Mouse (Mus musculus) kidney, embryonic 16.5 days (tissue): ENCODE data around the gene Aoah. TPM values are rescaled to one million over a fixed set of nuclear protein-coding genes. Genes with fewer than 3 reads are reported as not detected.

Source experiments
- ATAC-seq: fragments of 200-750 bp; cut with Nextera tagmentation; 2 replicates; pipeline ENCODE4 v1.8.0; 2017; ENCODE audit warnings: moderate TSS enrichment; ENCODE audit not compliant: low FRiP score, low TSS enrichment
- H3K27ac ChIP-seq: fragments of 300-500 bp; sonication (generic); 2 replicates; pipeline ENCODE4 v1.5.1; 2014; ENCODE audit warnings: low read length
- H3K27me3 ChIP-seq: fragments of 300-500 bp; sonication (generic); 2 replicates; pipeline ENCODE4 v1.6.1; 2014; ENCODE audit warnings: low read length, control low read depth, mixed read lengths; ENCODE audit not compliant: insufficient read depth
- H3K36me3 ChIP-seq: fragments of 300-500 bp; sonication (generic); 2 replicates; pipeline ENCODE4 v1.6.1; 2014; ENCODE audit warnings: low read length, control low read depth, mixed read lengths; ENCODE audit not compliant: insufficient read depth
- H3K4me1 ChIP-seq: fragments of 300-500 bp; sonication (generic); 2 replicates; pipeline ENCODE4 v1.6.1; 2014; ENCODE audit warnings: low read length, control low read depth, mixed read lengths; ENCODE audit not compliant: insufficient read depth
- H3K4me2 ChIP-seq: fragments of 300-500 bp; sonication (generic); replicated peaks from 2 replicates; pipeline ENCODE4 v1.6.1; 2014; ENCODE audit warnings: low read depth, low read length
- H3K4me3 ChIP-seq: fragments of 300-500 bp; sonication (generic); 2 replicates; pipeline ENCODE4 v1.5.1; 2014; ENCODE audit warnings: mild to moderate bottlenecking, low read length
- H3K9ac ChIP-seq: fragments of 300-500 bp; sonication (generic); replicated peaks from 2 replicates; pipeline ENCODE4 v1.6.1; 2014; ENCODE audit warnings: low read length
- H3K9me3 ChIP-seq: fragments of 300-500 bp; sonication (generic); 2 replicates; pipeline ENCODE4 v1.6.1; 2016; ENCODE audit warnings: low read length, control low read depth
- WGBS: fragments of 180-500 bp; shearing (Covaris S2); extraction: QIAGEN DNeasy Blood & Tissue Kit; methylation state at CpG from one replicate; pipeline ENCODE4 v1.1.7; 2014; 5-methylcytosine and 5-hydroxymethylcytosine counted together
- polyA plus RNA-seq: library from polyadenylated mRNA; unstranded; fragments of >200 nt; fragmentation: Nextera tagmentation; extraction: Ambion mirVana; gene quantifications from 2 replicates; pipeline ENCODE4 v1.2.1, GENCODE M21; 2015

The Aoah gene
- polyA plus RNA-seq, 1 experiment from 2014 or later, result 3.0 TPM

GRCm38 (mm10) chr13:20800569-20800968 lies 6.7 kb downstream of the Aoah start:
- Histone ChIP-seq H3K36me3 (no peaks in the 10 kb centered on the region), H3K9me3 (no peaks in the 10 kb centered on the region), H3K9ac (no peak overlapping the region), H3K27ac (no peak overlapping the region), H3K4me2 (no peak overlapping the region), H3K4me3 (no peak overlapping the region), H3K27me3 (no peaks in the 10 kb centered on the region), H3K4me1 (0 out of 2 replicates have a peak, but pooled peaks cover 4% of the 10 kb centered on the region)
- ATAC-seq, result peak; percentile 80
- 48% methylated on average over 3 of the region's 3 CpGs for whole genome bisulfite sequencing

DNA sequence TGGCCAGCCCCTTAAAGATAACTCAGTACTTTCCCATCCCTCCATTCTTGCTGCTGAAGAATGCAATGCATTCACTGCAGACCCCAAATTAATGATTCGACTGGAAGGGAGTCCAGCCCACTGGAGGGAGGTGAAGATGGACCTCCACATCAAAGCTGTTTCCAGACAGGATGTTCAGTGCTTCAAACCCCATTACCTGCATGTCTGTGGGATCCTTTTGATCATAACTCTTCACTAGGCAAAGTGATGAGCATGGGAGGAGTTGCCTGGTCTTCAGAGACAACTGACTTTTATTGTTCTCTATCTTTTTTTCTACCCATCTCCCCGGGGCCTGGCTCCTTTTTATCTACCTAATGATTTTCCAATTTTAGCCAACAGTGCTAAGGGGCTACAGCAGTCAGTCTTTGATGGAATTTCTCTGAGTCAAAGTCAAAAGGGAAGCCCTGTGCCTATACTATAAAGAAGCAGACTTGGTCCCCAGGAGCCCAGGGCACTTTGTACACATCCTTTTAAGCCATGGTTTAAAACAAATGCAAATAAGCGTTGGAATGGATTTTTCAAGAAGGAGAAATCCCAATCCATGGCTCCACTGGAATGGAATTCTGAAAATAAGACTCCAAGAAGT lies 18.0 kb downstream of the Aoah start:
- Histone ChIP-seq H3K9me3 (no peaks in the 10 kb centered on the region), H3K9ac (no peak overlapping the region), H3K27me3 (no peaks in the 10 kb centered on the region), H3K4me2 (no peak overlapping the region), H3K36me3 (no peaks in the 10 kb centered on the region), H3K27ac (no peak overlapping the region), H3K4me3 (no peak overlapping the region), H3K4me1 (no peaks in the 10 kb centered on the region)
- 59% methylated on average over 3 of the region's 3 CpGs for WGBS
- ATAC-seq, result no peak

GRCm38 (mm10) chr13:20816385-20816784 lies 22.5 kb downstream of the Aoah start:
- Histone ChIP-seq H3K27ac (no peak overlapping the region), H3K27me3 (no peaks in the 10 kb centered on the region), H3K9ac (no peak overlapping the region), H3K4me3 (no peak overlapping the region), H3K4me1 (no peaks in the 10 kb centered on the region), H3K4me2 (no peak overlapping the region), H3K9me3 (no peaks in the 10 kb centered on the region), H3K36me3 (no peaks in the 10 kb centered on the region)
- ATAC-seq, result no peak
- 82% methylated on average over 1 of the region's 1 CpGs for WGBS

GRCm38 (mm10) chr13:20820712-20821328 lies 26.9 kb downstream of the Aoah start:
- no peaks in the 10 kb centered on the region for H3K36me3 ChIP-seq
- H3K4me2 ChIP-seq, result no peak overlapping the region
- no peak overlapping the region for H3K27ac ChIP-seq
- H3K4me1 ChIP-seq, result no peaks in the 10 kb centered on the region
- H3K9ac ChIP-seq, result no peak overlapping the region
- 41% methylated on average over 2 of the region's 2 CpGs for WGBS
- no peak overlapping the region for H3K4me3 ChIP-seq
- H3K9me3 ChIP-seq, result no peaks in the 10 kb centered on the region
- no peaks in the 10 kb centered on the region for H3K27me3 ChIP-seq
- no peak for ATAC-seq

GRCm38 (mm10) chr13:20828728-20829127 lies 34.8 kb downstream of the Aoah start:
- Histone ChIP-seq H3K4me3 (no peak overlapping the region), H3K27me3 (no peaks in the 10 kb centered on the region), H3K4me2 (no peak overlapping the region), H3K4me1 (no peaks in the 10 kb centered on the region), H3K9ac (no peak overlapping the region), H3K36me3 (no peaks in the 10 kb centered on the region), H3K9me3 (no peaks in the 10 kb centered on the region), H3K27ac (no peak overlapping the region)
- no peak for ATAC-seq
- WGBS, result 79% methylated on average over 2 of the region's 2 CpGs

- 87% methylated on average over 9 of the region's 9 CpGs for WGBS
- Histone ChIP-seq H3K9ac (no peak overlapping the region), H3K9me3 (no peaks in the 10 kb centered on the region), H3K4me1 (no peaks in the 10 kb centered on the region), H3K27ac (no peak overlapping the region), H3K36me3 (no peaks in the 10 kb centered on the region), H3K27me3 (no peaks in the 10 kb centered on the region), H3K4me3 (no peak overlapping the region), H3K4me2 (no peak overlapping the region)
- no peak; the same call in 1 of the 2 replicates for ATAC-seq
Observed at GRCm38 (mm10) chr13:20829181-20829900, 35.4 kb downstream of the Aoah start.

GRCm38 (mm10) chr13:20855893-20856292 lies 62.0 kb downstream of the Aoah start:
- Histone ChIP-seq H3K4me2 (no peak overlapping the region), H3K9me3 (no peaks in the 10 kb centered on the region), H3K36me3 (no peaks in the 10 kb centered on the region), H3K4me1 (no peaks in the 10 kb centered on the region), H3K27me3 (no peaks in the 10 kb centered on the region), H3K9ac (no peak overlapping the region), H3K27ac (no peak overlapping the region), H3K4me3 (no peak overlapping the region)
- WGBS, result 57% methylated on average over 3 of the region's 3 CpGs
- ATAC-seq, result no peak

DNA sequence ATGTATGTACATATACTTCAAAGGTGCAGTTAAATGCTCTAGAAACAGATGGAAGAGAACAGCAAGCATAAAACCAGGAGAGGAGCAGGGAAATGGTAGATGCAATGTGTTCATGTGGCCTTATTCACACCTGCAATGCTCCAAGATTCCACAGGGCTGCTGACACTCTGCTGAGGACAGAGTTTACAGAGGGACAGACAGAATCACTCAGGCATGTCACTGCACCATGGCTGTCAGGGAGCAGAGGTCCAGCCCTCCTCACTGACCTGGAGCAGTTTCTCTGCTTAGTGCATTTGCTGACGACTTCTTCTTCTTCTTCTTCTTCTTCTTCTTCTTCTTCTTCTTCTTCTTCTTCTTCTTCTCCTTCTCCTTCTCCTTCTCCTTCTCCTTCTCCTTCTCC lies 105.5 kb downstream of the Aoah start:
- Histone ChIP-seq H3K4me3 (no peak overlapping the region), H3K27ac (no peak overlapping the region), H3K4me1 (no peaks in the 10 kb centered on the region), H3K27me3 (no peaks in the 10 kb centered on the region), H3K36me3 (no peaks in the 10 kb centered on the region), H3K4me2 (no peak overlapping the region), H3K9ac (no peak overlapping the region), H3K9me3 (no peaks in the 10 kb centered on the region)
- 13% methylated on average over 1 of the region's 1 CpGs for WGBS
- peak; percentile 69; the same call in 1 of the 2 replicates for ATAC-seq

DNA sequence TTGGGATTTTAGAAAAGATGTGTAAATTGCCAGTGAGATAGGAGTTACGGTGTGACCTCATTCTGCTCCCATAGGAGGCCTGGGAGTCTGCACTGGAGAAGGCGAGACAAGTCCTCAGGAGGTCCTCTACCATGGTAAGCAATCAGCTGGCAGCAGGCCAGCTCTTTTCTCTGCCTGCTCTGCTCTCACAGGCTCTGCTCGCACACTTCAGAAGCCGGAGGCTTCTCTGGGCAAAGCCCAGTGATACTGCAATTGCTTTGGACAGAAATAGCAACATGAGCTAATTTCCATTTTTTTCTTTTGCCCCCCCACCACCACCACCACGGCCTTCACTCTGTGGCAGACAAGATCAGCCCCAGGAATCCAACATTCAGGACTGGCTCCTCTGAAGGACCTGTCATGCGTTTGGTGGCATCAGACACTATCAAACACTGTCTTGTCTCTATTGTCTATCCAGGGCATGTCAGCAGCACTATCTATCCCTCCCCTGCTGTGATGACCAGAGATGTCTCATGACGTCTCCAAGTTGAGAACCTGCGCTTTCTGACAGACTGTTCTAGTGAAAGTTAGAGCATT lies 106.6 kb downstream of the Aoah start:
- Histone ChIP-seq H3K9ac (no peak overlapping the region), H3K36me3 (no peaks in the 10 kb centered on the region), H3K4me3 (no peak overlapping the region), H3K4me2 (no peak overlapping the region), H3K27me3 (no peaks in the 10 kb centered on the region), H3K9me3 (no peaks in the 10 kb centered on the region), H3K27ac (no peak overlapping the region), H3K4me1 (no peaks in the 10 kb centered on the region)
- WGBS, result 67% methylated on average over 8 of the region's 8 CpGs
- peak; percentile 75; the same call in 1 of the 2 replicates for ATAC-seq
